Mouse (Mus musculus): ENCODE results near the gene Lhx8. TPM values are rescaled to one million over a fixed set of nuclear protein-coding genes. Genes with fewer than 3 reads are reported as not detected.

The Lhx8 gene
- polyA plus RNA-seq (2012; rRNA removed): 0.32 and 0.57 TPM in 2 replicates

DNA sequence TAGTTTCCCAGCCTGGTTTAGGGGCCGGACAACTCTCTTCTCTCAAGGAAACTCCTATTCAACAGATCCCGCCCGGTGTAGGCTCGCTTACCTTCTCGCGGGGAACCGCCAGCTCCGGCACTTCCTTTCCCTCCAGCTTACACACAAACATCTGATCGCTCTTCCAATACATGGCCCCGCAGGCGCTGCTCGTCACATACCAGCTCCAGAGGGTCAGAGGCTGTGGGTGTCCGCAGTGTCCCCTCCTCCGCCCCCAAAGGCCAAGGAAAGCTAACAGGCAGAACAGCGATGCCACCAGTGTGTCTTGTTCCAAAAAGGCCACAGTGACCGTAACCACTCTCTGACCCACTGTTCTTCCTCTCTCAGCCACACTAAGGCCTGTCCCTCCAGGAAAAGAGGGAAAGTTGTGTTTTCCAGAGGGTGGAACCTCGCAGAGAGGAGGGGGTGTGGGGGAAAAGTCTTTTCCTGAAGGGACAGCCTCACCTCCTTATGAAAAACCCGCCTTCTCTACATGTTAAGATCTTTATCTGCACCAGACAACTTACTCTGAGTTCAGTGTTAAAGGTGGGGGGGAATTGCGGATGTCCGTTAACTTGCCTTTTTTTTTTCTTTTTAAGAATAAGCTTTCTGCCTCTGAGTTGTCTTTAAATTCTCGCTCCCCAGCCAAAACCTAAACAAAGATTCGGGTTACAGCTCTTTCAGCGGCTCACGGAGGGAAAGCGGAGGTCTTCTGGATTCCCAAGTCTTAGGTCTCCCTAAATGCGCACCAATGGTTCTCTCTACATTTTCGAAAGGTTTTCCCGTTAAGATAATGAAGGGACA lies at the start of gene Lhx8:
Gene Lhx8, minus strand, starts transcription at position 479 of the 822 bp plus-strand sequence.
- no peak within 1 kb of the TSS for H3K27ac ChIP-seq (ENCODE audit: control insufficient read depth, insufficient read depth, low read length)
- 4% methylated on average over 28 of the region's 28 CpGs for WGBS
- no peaks in the 10 kb centered on the region for H3K4me1 ChIP-seq (replicated peaks; ENCODE audit: control insufficient read depth, insufficient read depth, low read length)
- H3K36me3 ChIP-seq (ENCODE audit: control insufficient read depth, insufficient read depth, low read length): no peaks in the 10 kb centered on the region
- no peak within 1 kb of the TSS for H3K4me3 ChIP-seq (ENCODE audit: control insufficient read depth, insufficient read depth, low read length)
- DNase-seq: no peak
- H3K27me3 ChIP-seq (ENCODE audit: control insufficient read depth, insufficient read depth, low read length): peaks cover 16% of the 10 kb centered on the region
- TF ChIP-seq CTCF (IDR thresholded peaks at IDR 0.05; ENCODE audit: borderline replicate concordance, control insufficient read depth, extremely low read depth, insufficient read depth, low read length, poor library complexity): no peak
- TF ChIP-seq POLR2A (IDR thresholded peaks at IDR 0.05; ENCODE audit: control insufficient read depth, extremely low read depth, insufficient read depth, low read length, poor library complexity): no peak

- WGBS: 82% methylated on average over 5 of the region's 5 CpGs
- H3K27me3 ChIP-seq (ENCODE audit: control insufficient read depth, insufficient read depth, low read length): no peaks in the 10 kb centered on the region
These were observed 43.1 kb upstream of the Lhx8 start for GRCm38 (mm10) chr3:154373536-154373935.

GRCm38 (mm10) chr3:154372688-154373087 lies 42.2 kb upstream of the Lhx8 start:
- H3K4me3 ChIP-seq (ENCODE audit: control insufficient read depth, insufficient read depth, low read length): no peak overlapping the region
- H3K27ac ChIP-seq (ENCODE audit: control insufficient read depth, insufficient read depth, low read length): no peak overlapping the region
- H3K27me3 ChIP-seq (ENCODE audit: control insufficient read depth, insufficient read depth, low read length): no peaks in the 10 kb centered on the region
- no peak for DNase-seq
- no peaks in the 10 kb centered on the region for H3K4me1 ChIP-seq (replicated peaks; ENCODE audit: control insufficient read depth, insufficient read depth, low read length)
- H3K36me3 ChIP-seq (ENCODE audit: control insufficient read depth, insufficient read depth, low read length): no peaks in the 10 kb centered on the region
- TF ChIP-seq CTCF (IDR thresholded peaks at IDR 0.05; ENCODE audit: borderline replicate concordance, control insufficient read depth, extremely low read depth, insufficient read depth, low read length, poor library complexity): no peak
- no peak for TF ChIP-seq POLR2A (IDR thresholded peaks at IDR 0.05; ENCODE audit: control insufficient read depth, extremely low read depth, insufficient read depth, low read length, poor library complexity)

More at GRCm38 (mm10) chr3:154373536-154373935, 43.1 kb upstream of the Lhx8 start:
- no peaks in the 10 kb centered on the region for H3K4me1 ChIP-seq (replicated peaks; ENCODE audit: control insufficient read depth, insufficient read depth, low read length)
- DNase-seq: no peak
- no peak overlapping the region for H3K27ac ChIP-seq (ENCODE audit: control insufficient read depth, insufficient read depth, low read length)
- no peak for TF ChIP-seq POLR2A (IDR thresholded peaks at IDR 0.05; ENCODE audit: control insufficient read depth, extremely low read depth, insufficient read depth, low read length, poor library complexity)
- TF ChIP-seq CTCF (IDR thresholded peaks at IDR 0.05; ENCODE audit: borderline replicate concordance, control insufficient read depth, extremely low read depth, insufficient read depth, low read length, poor library complexity): no peak
- H3K4me3 ChIP-seq (ENCODE audit: control insufficient read depth, insufficient read depth, low read length): no peak overlapping the region
- no peaks in the 10 kb centered on the region for H3K36me3 ChIP-seq (ENCODE audit: control insufficient read depth, insufficient read depth, low read length)

DNA sequence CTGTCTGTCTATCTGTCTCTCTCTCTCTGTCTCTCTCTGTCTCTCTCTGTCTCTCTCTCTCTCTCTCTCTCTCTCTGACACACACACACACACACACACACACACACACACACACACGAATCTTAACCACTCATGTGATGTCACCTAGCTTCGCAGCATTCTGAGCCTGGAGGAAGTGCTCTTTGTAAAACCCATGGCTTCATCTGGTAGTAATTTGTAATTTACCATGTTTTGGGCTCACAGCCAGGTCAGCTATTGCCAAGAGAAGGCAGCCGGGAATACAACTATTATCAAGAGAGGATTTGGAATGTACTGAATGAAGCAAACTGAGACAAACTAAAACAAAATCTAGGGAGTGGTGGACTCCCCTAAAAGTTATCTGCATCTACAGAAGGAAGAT lies 36.9 kb upstream of the Lhx8 start:
- Histone ChIP-seq H3K4me3 (ENCODE audit: control insufficient read depth, insufficient read depth, low read length) (no peak overlapping the region), H3K36me3 (ENCODE audit: control insufficient read depth, insufficient read depth, low read length) (no peaks in the 10 kb centered on the region), H3K27ac (ENCODE audit: control insufficient read depth, insufficient read depth, low read length) (no peak overlapping the region), H3K27me3 (ENCODE audit: control insufficient read depth, insufficient read depth, low read length) (no peaks in the 10 kb centered on the region), H3K4me1 (replicated peaks; ENCODE audit: control insufficient read depth, insufficient read depth, low read length) (no peaks in the 10 kb centered on the region)
- no peak for TF ChIP-seq POLR2A (IDR thresholded peaks at IDR 0.05; ENCODE audit: control insufficient read depth, extremely low read depth, insufficient read depth, low read length, poor library complexity)
- TF ChIP-seq CTCF (IDR thresholded peaks at IDR 0.05; ENCODE audit: borderline replicate concordance, control insufficient read depth, extremely low read depth, insufficient read depth, low read length, poor library complexity): no peak
- WGBS: 76% methylated on average over 3 of the region's 3 CpGs
- DNase-seq: no peak

GRCm38 (mm10) chr3:154364604-154365209 lies 34.2 kb upstream of the Lhx8 start:
- Histone ChIP-seq H3K27ac (ENCODE audit: control insufficient read depth, insufficient read depth, low read length) (no peak overlapping the region), H3K4me1 (replicated peaks; ENCODE audit: control insufficient read depth, insufficient read depth, low read length) (no peaks in the 10 kb centered on the region), H3K36me3 (ENCODE audit: control insufficient read depth, insufficient read depth, low read length) (no peaks in the 10 kb centered on the region), H3K4me3 (ENCODE audit: control insufficient read depth, insufficient read depth, low read length) (no peak overlapping the region), H3K27me3 (ENCODE audit: control insufficient read depth, insufficient read depth, low read length) (no peaks in the 10 kb centered on the region)
- WGBS: 33% methylated on average over 10 of the region's 10 CpGs
- DNase-seq: no peak
- TF ChIP-seq CTCF (IDR thresholded peaks at IDR 0.05; ENCODE audit: borderline replicate concordance, control insufficient read depth, extremely low read depth, insufficient read depth, low read length, poor library complexity) (no peak), POLR2A (IDR thresholded peaks at IDR 0.05; ENCODE audit: control insufficient read depth, extremely low read depth, insufficient read depth, low read length, poor library complexity) (no peak)

DNA sequence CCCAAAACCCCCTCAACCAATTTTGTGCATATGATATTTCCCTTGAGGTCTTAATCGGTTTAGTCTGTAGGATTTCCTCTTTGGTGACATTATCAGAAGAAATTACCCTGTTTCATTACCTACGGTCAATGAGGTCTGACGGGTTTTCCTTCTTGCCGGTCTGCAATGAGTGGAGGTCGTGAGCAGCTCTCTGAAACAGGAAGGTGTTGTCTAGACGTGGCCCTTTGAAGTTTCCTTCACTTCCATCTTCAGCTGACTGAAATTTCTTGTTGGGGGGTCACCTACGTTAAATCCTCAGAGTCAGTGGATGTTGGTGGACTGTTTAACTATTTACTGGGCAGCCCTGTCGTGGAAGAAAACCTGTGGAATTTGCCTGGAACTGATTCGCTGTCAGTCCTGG lies 33.0 kb upstream of the Lhx8 start:
- DNase-seq: no peak
- no peak for TF ChIP-seq POLR2A (IDR thresholded peaks at IDR 0.05; ENCODE audit: control insufficient read depth, extremely low read depth, insufficient read depth, low read length, poor library complexity)
- no peak for TF ChIP-seq CTCF (IDR thresholded peaks at IDR 0.05; ENCODE audit: borderline replicate concordance, control insufficient read depth, extremely low read depth, insufficient read depth, low read length, poor library complexity)
- no peak overlapping the region for H3K4me3 ChIP-seq (ENCODE audit: control insufficient read depth, insufficient read depth, low read length)
- no peaks in the 10 kb centered on the region for H3K27me3 ChIP-seq (ENCODE audit: control insufficient read depth, insufficient read depth, low read length)
- H3K4me1 ChIP-seq (replicated peaks; ENCODE audit: control insufficient read depth, insufficient read depth, low read length): no peaks in the 10 kb centered on the region
- H3K27ac ChIP-seq (ENCODE audit: control insufficient read depth, insufficient read depth, low read length): no peak overlapping the region
- no peaks in the 10 kb centered on the region for H3K36me3 ChIP-seq (ENCODE audit: control insufficient read depth, insufficient read depth, low read length)
- 38% methylated on average over 9 of the region's 9 CpGs for WGBS
